In genomic region chr12:31984664-31985063, GRCm38 (mm10) we compare ENCODE assay signal across 12 mouse cellular contexts. TPM values are rescaled to one million over a fixed set of nuclear protein-coding genes. Genes with fewer than 3 reads are reported as not detected.
DNase-seq lines count a peak whose midpoint lies in the region; ATAC-seq and TF ChIP-seq lines count a peak whose summit lies in the region.
"Had no signal": no experiment of that assay in that cellular context is flagged by ENCODE, and none has a peak within 500 bp of the region (broad histone marks: within the 10 kb centered on the region; RNA-seq: fewer than 3 reads in every experiment).

No protein-coding gene starts in this region.

- no peaks in the 10 kb centered on the region for H3K27me3 ChIP-seq in kidney, postnatal 0 days (ENCODE audit: insufficient read depth, low read length)
- no peaks in the 10 kb centered on the region for H3K27me3 ChIP-seq in testis, adult 2 months (ENCODE audit: control insufficient read depth, insufficient read depth, low read length)
- H3K27me3 ChIP-seq in midbrain, embryonic 16.5 days (ENCODE audit: control insufficient read depth, insufficient read depth, low read depth, low read length): no peaks in the 10 kb centered on the region
- H3K27me3 ChIP-seq: limb, embryonic 12.5 days; neural tube, embryonic 12.5 days; stomach, embryonic 15.5 days had no signal

- H3K9ac ChIP-seq in kidney, postnatal 0 days (ENCODE audit: low read depth, low read length): no peak overlapping the region
- H3K9ac ChIP-seq in midbrain, embryonic 16.5 days (ENCODE audit: low read depth, low read length): no peak overlapping the region
- H3K9ac ChIP-seq: limb, embryonic 12.5 days; neural tube, embryonic 12.5 days; stomach, embryonic 15.5 days had no signal

- no peak overlapping the region for H3K4me3 ChIP-seq in kidney, postnatal 0 days (replicated peaks; ENCODE audit: low read depth, low read length)
- peak overlapping the region; percentile 68 for H3K4me3 ChIP-seq in testis, adult 2 months (ENCODE audit: control insufficient read depth, low read depth, low read length)
- H3K4me3 ChIP-seq in midbrain, embryonic 16.5 days (ENCODE audit: low read depth, low read length): no peak overlapping the region
- H3K4me3 ChIP-seq: limb, embryonic 12.5 days; neural tube, embryonic 12.5 days; stomach, embryonic 15.5 days had no signal

- H3K27ac ChIP-seq in kidney, postnatal 0 days: no peak overlapping the region
- peak overlapping the region; percentile 62; the same call in 1 of the 2 replicates for H3K27ac ChIP-seq in testis, adult 2 months (ENCODE audit: control insufficient read depth, insufficient read depth, low read depth, low read length)
- peak overlapping the region; percentile 40 for H3K27ac ChIP-seq in midbrain, embryonic 16.5 days (ENCODE audit: low read length)
- H3K27ac ChIP-seq: limb, embryonic 12.5 days; neural tube, embryonic 12.5 days; stomach, embryonic 15.5 days had no signal

- H3K9me3 ChIP-seq in kidney, postnatal 0 days (replicated peaks; ENCODE audit: low read length): no peaks in the 10 kb centered on the region
- no peaks in the 10 kb centered on the region for H3K9me3 ChIP-seq in midbrain, embryonic 16.5 days (replicated peaks; ENCODE audit: control insufficient read depth, low read length, poor library complexity, severe bottlenecking)
- H3K9me3 ChIP-seq: limb, embryonic 12.5 days; neural tube, embryonic 12.5 days; stomach, embryonic 15.5 days had no signal

- TF ChIP-seq POLR2A in testis, adult 2 months (IDR thresholded peaks at IDR 0.05; ENCODE audit: control insufficient read depth, low read depth, low read length): peak; percentile 66; the same call in 1 of the 2 replicates

- no peak for TF ChIP-seq CTCF in kidney, postnatal 0 days (IDR thresholded peaks at IDR 0.05; ENCODE audit: low read depth)
- no peak for TF ChIP-seq CTCF in testis, adult 2 months (IDR thresholded peaks at IDR 0.05; ENCODE audit: control insufficient read depth, insufficient read depth, insufficient replicate concordance, low read depth, low read length)

- H3K4me2 ChIP-seq in kidney, postnatal 0 days (ENCODE audit: low read length): peak overlapping the region; percentile 13; the same call in 1 of the 2 replicates
- no peak overlapping the region for H3K4me2 ChIP-seq in midbrain, embryonic 16.5 days (ENCODE audit: low read length)
- H3K4me2 ChIP-seq: limb, embryonic 12.5 days; neural tube, embryonic 12.5 days; stomach, embryonic 15.5 days had no signal

- ATAC-seq in CD4-positive, CD25-positive, alpha-beta regulatory T cell, adult 4 months: no peak
- ATAC-seq in kidney, postnatal 0 days (replicated peaks; ENCODE audit: low FRiP score, low read depth): peak; percentile 57; the same call in 1 of the 2 replicates
- no peak for ATAC-seq in midbrain, embryonic 16.5 days

- H3K36me3 ChIP-seq in kidney, postnatal 0 days (ENCODE audit: insufficient read depth, low read length): no peaks in the 10 kb centered on the region
- no peaks in the 10 kb centered on the region for H3K36me3 ChIP-seq in testis, adult 2 months (ENCODE audit: control insufficient read depth, insufficient read depth, low read length)
- H3K36me3 ChIP-seq in midbrain, embryonic 16.5 days (ENCODE audit: control insufficient read depth, insufficient read depth, low read length): 0 out of 2 replicates have a peak, but pooled peaks cover 5% of the 10 kb centered on the region
- H3K36me3 ChIP-seq: limb, embryonic 12.5 days; neural tube, embryonic 12.5 days; stomach, embryonic 15.5 days had no signal

- 31% methylated on average over 12 of the region's 12 CpGs for WGBS in kidney, postnatal 0 days
- 74% methylated on average over 12 of the region's 12 CpGs for WGBS in midbrain, embryonic 16.5 days

- peak; percentile 40 for DNase-seq in CD4-positive, CD25-positive, alpha-beta regulatory T cell, adult 2 months (ENCODE audit: low read depth, low spot score)
- peak; percentile 57 for DNase-seq in kidney, postnatal 0 days (ENCODE audit: low spot score)
- DNase-seq in kidney, postnatal 25 days: no peak
- DNase-seq in testis, postnatal 10 days (ENCODE audit: low spot score): no peak
- DNase-seq in layer of hippocampus, adult 9-10 months (ENCODE audit: low spot score): no peak
- DNase-seq: right cerebral cortex, postnatal 14 days had no signal

- H3K4me1 ChIP-seq in kidney, postnatal 0 days (replicated peaks; ENCODE audit: insufficient read depth, low read length): peaks cover 3% of the 10 kb centered on the region; the same call in 1 of the 2 replicates
- peaks cover 7% of the 10 kb centered on the region for H3K4me1 ChIP-seq in testis, adult 2 months (ENCODE audit: control insufficient read depth, insufficient read depth, low read length)
- H3K4me1 ChIP-seq in midbrain, embryonic 16.5 days (ENCODE audit: control insufficient read depth, insufficient read depth, low read length): peaks cover 3% of the 10 kb centered on the region; the same call in 1 of the 2 replicates
- H3K4me1 ChIP-seq: limb, embryonic 12.5 days; neural tube, embryonic 12.5 days; stomach, embryonic 15.5 days had no signal

RNA-seq across cellular contexts. Expression of gene Hbp1, which starts 34.3 kb away (rescaled TPM):
- polyA plus RNA-seq in CD4-positive, CD25-positive, alpha-beta regulatory T cell, adult 4 months (2017; shearing (Covaris generic)): 100 to 1,000 TPM; 166 to 170 TPM
- 119 and 122 TPM in 2 replicates for polyA plus RNA-seq in kidney, postnatal 0 days (2015; fragmentation: Nextera tagmentation; extraction: Ambion mirVana)
- polyA plus RNA-seq in testis, adult 2 months (2012; rRNA removed): 21.0 and 27.3 TPM in 2 replicates
- 39.8 and 43.2 TPM in 2 replicates for polyA plus RNA-seq in midbrain, embryonic 16.5 days (2015; fragmentation: Nextera tagmentation; extraction: Ambion mirVana)

Comparison
In these comparisons a context has a peak if more than half of its experiments do, and no peak if none do; other contexts are left out.
1. DNase-seq: peak in CD4-positive, CD25-positive, alpha-beta regulatory T cell, adult 2 months (single experiment) and kidney, postnatal 0 days (single experiment); none in kidney, postnatal 25 days (0 of 2), testis, postnatal 10 days (single experiment) and layer of hippocampus, adult 9-10 months (single experiment).